ENCODE assay signal across 23 mouse cellular contexts in genomic region chr5:91862843-91863242, GRCm38 (mm10).
A peak's percentile ranks its signal among the peaks of the same experiment; 100 is the strongest.
DNase-seq lines count a peak whose midpoint lies in the region; ATAC-seq and TF ChIP-seq lines count a peak whose summit lies in the region.
"Had no signal": no experiment of that assay in that cellular context is flagged by ENCODE, and none has a peak within 500 bp of the region (broad histone marks: within the 10 kb centered on the region; RNA-seq: fewer than 3 reads in every experiment).

No protein-coding gene starts in this region.

- H3K79me2 ChIP-seq in CH12.LX (replicated peaks; ENCODE audit: control insufficient read depth, extremely low read depth, insufficient read depth, poor library complexity, severe bottlenecking) (no peaks in the 10 kb centered on the region), MEL (ENCODE audit: control insufficient read depth, insufficient read depth, low read length, poor library complexity) (no peaks in the 10 kb centered on the region)

- TF ChIP-seq EP300 in liver, postnatal 0 days (IDR thresholded peaks at IDR 0.05; ENCODE audit: low read depth) = no peak
- TF ChIP-seq EP300 in CH12.LX (IDR thresholded peaks at IDR 0.05; ENCODE audit: low read length) (no peak), MEL (IDR thresholded peaks at IDR 0.05; ENCODE audit: low read depth in 1 of 2, low read length in 2 of 2) (no peak)

- no peak overlapping the region for H3K4me3 ChIP-seq in liver, postnatal 0 days (ENCODE audit: low read depth, low read length)
- H3K4me3 ChIP-seq in CH12.LX (replicated peaks in 1 of 3; ENCODE audit: low read depth in 2 of 3, low read length in 2 of 3, poor library complexity in 1 of 3) = no peak overlapping the region
- no peak overlapping the region for H3K4me3 ChIP-seq in MEL (ENCODE audit: control insufficient read depth in 1 of 2, insufficient read depth in 1 of 2, low read depth in 2 of 2, low read length in 2 of 2)
- H3K4me3 ChIP-seq in forebrain, embryonic 16.5 days (replicated peaks; ENCODE audit: low read length) = no peak overlapping the region
- H3K4me3 ChIP-seq: embryonic facial prominence, embryonic 12.5 days; forebrain, embryonic 15.5 days; heart, embryonic 13.5 days; hindbrain, embryonic 12.5 days; intestine, embryonic 15.5 days had no signal

- no peaks in the 10 kb centered on the region for H3K36me3 ChIP-seq in liver, postnatal 0 days (replicated peaks; ENCODE audit: insufficient read depth, low read length)
- H3K36me3 ChIP-seq in CH12.LX (replicated peaks in 1 of 2; ENCODE audit: control insufficient read depth in 1 of 2, insufficient read depth in 1 of 2, low read length in 1 of 2) (no peaks in the 10 kb centered on the region), MEL (ENCODE audit: control insufficient read depth in 1 of 2, insufficient read depth in 2 of 2, low read length in 2 of 2) (peaks cover 0 to 41% of the 10 kb centered on the region in 2 experiments; a peak in 2 of 4 replicates)
- H3K36me3 ChIP-seq in forebrain, embryonic 16.5 days (ENCODE audit: control insufficient read depth, insufficient read depth) = no peaks in the 10 kb centered on the region
- H3K36me3 ChIP-seq: embryonic facial prominence, embryonic 12.5 days; forebrain, embryonic 15.5 days; G1E; heart, embryonic 13.5 days; hindbrain, embryonic 12.5 days; intestine, embryonic 15.5 days had no signal

- no peak for ATAC-seq in liver, postnatal 0 days
- ATAC-seq in forebrain, embryonic 16.5 days = no peak
- ATAC-seq: CD4-positive, CD25-positive, alpha-beta regulatory T cell, adult 4 months; forebrain, embryonic 15.5 days; intestine, embryonic 15.5 days had no signal

- no peak overlapping the region for H3K4me2 ChIP-seq in liver, postnatal 0 days (ENCODE audit: low read depth, low read length)
- H3K4me2 ChIP-seq in CH12.LX (ENCODE audit: insufficient read depth, low read depth, poor library complexity, severe bottlenecking) = no peak overlapping the region
- H3K4me2 ChIP-seq in forebrain, embryonic 16.5 days (ENCODE audit: low read length) = no peak overlapping the region
- H3K4me2 ChIP-seq: embryonic facial prominence, embryonic 12.5 days; forebrain, embryonic 15.5 days; heart, embryonic 13.5 days; hindbrain, embryonic 12.5 days; intestine, embryonic 15.5 days had no signal

- in situ Hi-C loops in CH12.LX (cut with MboI; ENCODE audit: low pct_ligation_motif_present, low pct_unique_long_range_greater_than_20kb, low sequenced_read_pairs) = no loop called here

- TF ChIP-seq CTCF in liver, postnatal 0 days (IDR thresholded peaks at IDR 0.05; ENCODE audit: low read depth) = 0 out of 2 replicates have a peak, but pooled peaks have one; percentile 7
- TF ChIP-seq CTCF in CH12.LX (conservative IDR thresholded peaks at IDR 0.05 in 1 of 2, IDR thresholded peaks at IDR 0.05 in 1 of 2; ENCODE audit: low read depth in 2 of 2, low read length in 2 of 2) (peak in 1 of 2 experiments; percentile 33; a peak in 1 of 4 replicates), MEL (IDR thresholded peaks at IDR 0.05 in 2 of 3, conservative IDR thresholded peaks at IDR 0.05 in 1 of 3; ENCODE audit: control insufficient read depth in 1 of 3, insufficient read depth in 1 of 3, low read depth in 2 of 3, low read length in 3 of 3, poor library complexity in 1 of 3, severe bottlenecking in 1 of 3) (peak in 2 of 3 experiments; percentile 29 to 34; a peak in 5 of 6 replicates)

- no peaks in the 10 kb centered on the region for H3K27me3 ChIP-seq in liver, postnatal 0 days (ENCODE audit: insufficient read depth, low read length)
- no peaks in the 10 kb centered on the region for H3K27me3 ChIP-seq in CH12.LX (replicated peaks)
- no peaks in the 10 kb centered on the region for H3K27me3 ChIP-seq in MEL (ENCODE audit: control insufficient read depth in 1 of 2, insufficient read depth in 2 of 2, low read length in 2 of 2)
- no peaks in the 10 kb centered on the region for H3K27me3 ChIP-seq in forebrain, embryonic 16.5 days (replicated peaks; ENCODE audit: control insufficient read depth, insufficient read depth, low read length)
- H3K27me3 ChIP-seq: embryonic facial prominence, embryonic 12.5 days; forebrain, embryonic 15.5 days; heart, embryonic 13.5 days; hindbrain, embryonic 12.5 days; intestine, embryonic 15.5 days had no signal

- dilution Hi-C loops in CH12.LX (cut with MboI; ENCODE audit: extremely low pct_ligation_motif_present, extremely low pct_unique_long_range_greater_than_20kb, low sequenced_read_pairs) = no loop called here

- H3K9me3 ChIP-seq in liver, postnatal 0 days (ENCODE audit: low read length) = no peaks in the 10 kb centered on the region
- H3K9me3 ChIP-seq in CH12.LX (replicated peaks; ENCODE audit: low read length) = peaks cover 3% of the 10 kb centered on the region
- no peaks in the 10 kb centered on the region for H3K9me3 ChIP-seq in MEL (replicated peaks; ENCODE audit: insufficient read depth, low read length)
- H3K9me3 ChIP-seq in forebrain, embryonic 16.5 days (ENCODE audit: control insufficient read depth, low read length) = no peaks in the 10 kb centered on the region
- H3K9me3 ChIP-seq: embryonic facial prominence, embryonic 12.5 days; forebrain, embryonic 15.5 days; G1E; heart, embryonic 13.5 days; hindbrain, embryonic 12.5 days; intestine, embryonic 15.5 days had no signal

- 77% methylated on average over 3 of the region's 3 CpGs for WGBS in liver, postnatal 0 days (ENCODE audit: insufficient replicate concordance)
- 91% methylated on average over 3 of the region's 3 CpGs for WGBS in forebrain, embryonic 16.5 days

- no peak overlapping the region for H3K9ac ChIP-seq in liver, postnatal 0 days (replicated peaks)
- H3K9ac ChIP-seq in CH12.LX (ENCODE audit: insufficient read depth, low read depth) (no peak overlapping the region), MEL (ENCODE audit: control insufficient read depth, low read depth, low read length, poor library complexity, severe bottlenecking) (no peak overlapping the region)
- H3K9ac ChIP-seq in forebrain, embryonic 16.5 days (replicated peaks; ENCODE audit: low read depth, low read length) = no peak overlapping the region
- H3K9ac ChIP-seq: embryonic facial prominence, embryonic 12.5 days; forebrain, embryonic 15.5 days; heart, embryonic 13.5 days; hindbrain, embryonic 12.5 days; intestine, embryonic 15.5 days had no signal

- H3K4me1 ChIP-seq in liver, postnatal 0 days (ENCODE audit: insufficient read depth) = no peaks in the 10 kb centered on the region
- no peaks in the 10 kb centered on the region for H3K4me1 ChIP-seq in CH12.LX (ENCODE audit: control insufficient read depth in 1 of 2, insufficient read depth in 2 of 2)
- peaks cover 23 to 46% of the 10 kb centered on the region in 2 experiments for H3K4me1 ChIP-seq in MEL (ENCODE audit: control insufficient read depth in 1 of 2, insufficient read depth in 2 of 2, low read length in 2 of 2)
- no peaks in the 10 kb centered on the region for H3K4me1 ChIP-seq in forebrain, embryonic 16.5 days (replicated peaks; ENCODE audit: control insufficient read depth, insufficient read depth, low read length)
- H3K4me1 ChIP-seq: embryonic facial prominence, embryonic 12.5 days; forebrain, embryonic 15.5 days; heart, embryonic 13.5 days; hindbrain, embryonic 12.5 days; intestine, embryonic 15.5 days had no signal

- TF ChIP-seq POLR2A in CH12.LX (IDR thresholded peaks at IDR 0.05; ENCODE audit: low read depth, low read length) = no peak
- no peak for TF ChIP-seq POLR2A in MEL (IDR thresholded peaks at IDR 0.05; ENCODE audit: control insufficient read depth in 1 of 2, insufficient read depth in 1 of 2, low read depth in 1 of 2, low read length in 2 of 2, poor library complexity in 1 of 2)

- TF ChIP-seq RAD21 in CH12.LX (IDR thresholded peaks at IDR 0.05; ENCODE audit: low read depth, low read length) (no peak; the same call in 1 of the 2 replicates), MEL (IDR thresholded peaks at IDR 0.05; ENCODE audit: low read depth, low read length) (peak; percentile 27)

- no peak overlapping the region for H3K27ac ChIP-seq in liver, postnatal 0 days (ENCODE audit: low read depth)
- H3K27ac ChIP-seq in CH12.LX (ENCODE audit: insufficient read depth, low read depth) (no peak overlapping the region), MEL (ENCODE audit: control insufficient read depth, low read depth, low read length) (peak overlapping the region; percentile 82)
- H3K27ac ChIP-seq in forebrain, embryonic 16.5 days (ENCODE audit: low read length) = no peak overlapping the region
- H3K27ac ChIP-seq: embryonic facial prominence, embryonic 12.5 days; forebrain, embryonic 15.5 days; heart, embryonic 13.5 days; hindbrain, embryonic 12.5 days; intestine, embryonic 15.5 days had no signal

- DNase-seq in heart, adult 11 months = peak; percentile 22
- no peak for DNase-seq in heart, adult 18-20 months
- DNase-seq in liver, postnatal 0 days = no peak
- DNase-seq in liver (no peak), CH12.LX (ENCODE audit: extremely low read depth) (no peak), MEL (ENCODE audit: low read depth, low spot score) (peak; percentile 54)
- DNase-seq in urinary bladder, adult 2 months (ENCODE audit: low spot score) = no peak
- DNase-seq: adrenal gland, adult 2 months; adrenal gland, postnatal 25 days; B cell, adult 2 months; cerebellum, adult 11 months; cerebellum, adult 8-10 months; cerebellum, postnatal 14 days; gastrocnemius, postnatal 10 days; heart, postnatal 4 days had no signal

TF ChIP-seq in CH12.LX, 34 proteins besides CTCF, POLR2A, EP300 and RAD21:
- TF ChIP-seq NRF1 (IDR thresholded peaks at IDR 0.05; ENCODE audit: low read depth, low read length) (no peak), SMC3 (IDR thresholded peaks at IDR 0.05; ENCODE audit: low read depth, low read length) (peak; percentile 22), ELF1 (IDR thresholded peaks at IDR 0.05; ENCODE audit: low read depth, low read length) (no peak), USF1 (IDR thresholded peaks at IDR 0.05; ENCODE audit: low read depth, low read length) (no peak), KAT2A (IDR thresholded peaks at IDR 0.05; ENCODE audit: insufficient replicate concordance, low read length) (no peak), JUN (IDR thresholded peaks at IDR 0.05; ENCODE audit: insufficient read depth, low read depth, low read length) (no peak), TBP (conservative IDR thresholded peaks at IDR 0.05; ENCODE audit: low read depth, low read length) (no peak), JUND (conservative IDR thresholded peaks at IDR 0.05; ENCODE audit: low read depth, low read length) (no peak)

TF ChIP-seq in MEL, 35 proteins besides CTCF, POLR2A, EP300 and RAD21:
- peak; percentile 20; the same call in 1 of the 2 replicates for TF ChIP-seq SMC3 (IDR thresholded peaks at IDR 0.05; ENCODE audit: low read depth, low read length)
- no peak for TF ChIP-seq GATA1 (IDR thresholded peaks at IDR 0.05; ENCODE audit: low read depth, low read length)
TF ChIP-seq in MEL: peak in this region for 1.

Comparison
In these comparisons a context has a peak if more than half of its experiments do, and no peak if none do; other contexts are left out.
1. DNase-seq: peak in heart, adult 11 months (single experiment) and MEL (single experiment); none in heart, adult 18-20 months (0 of 2), liver, postnatal 0 days (single experiment), liver (single experiment), CH12.LX (single experiment) and urinary bladder, adult 2 months (single experiment).